Mouse (Mus musculus) heart, postnatal 0 days (tissue): ENCODE results near the gene Msh5.

ENCODE experiments used
- CTCF ChIP-seq: IDR thresholded peaks from 2 replicates; pipeline ENCODE4 v1.5.1; 2016; ENCODE audit warnings: antibody characterized with exemption, control low read depth, low read depth
- EP300 ChIP-seq: IDR thresholded peaks from 2 replicates; pipeline ENCODE4 v1.6.1; 2016; ENCODE audit warnings: antibody characterized with exemption, low read depth

DNA sequence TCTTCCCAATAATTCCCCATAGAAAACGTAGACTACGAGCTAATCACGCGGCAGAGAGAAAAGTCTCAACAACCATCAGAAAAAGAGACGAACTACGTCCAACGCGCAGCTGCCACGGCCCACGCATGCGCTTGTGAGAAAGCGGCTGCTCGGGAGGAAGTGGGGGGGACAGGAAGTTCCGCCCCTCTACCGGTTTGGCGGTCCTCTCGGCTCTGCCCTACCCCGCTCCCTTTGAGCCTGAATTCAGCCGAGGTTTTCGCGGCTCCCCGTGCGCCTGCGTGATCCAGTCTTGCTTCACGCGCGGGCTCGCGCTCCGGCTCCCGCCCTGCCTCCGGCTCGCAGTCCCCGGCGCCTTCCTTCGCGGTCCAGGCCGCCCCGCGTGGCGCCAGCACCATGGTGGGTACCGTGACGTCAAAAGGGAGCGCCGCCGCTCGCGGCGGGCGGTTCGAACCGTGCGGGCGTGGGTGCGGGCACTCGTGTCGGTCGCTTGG is 64.8 kb downstream of the Msh5 start, which contains the start of gene Lsm2:
- peak; percentile 76; the same call in 1 of the 2 replicates for TF ChIP-seq EP300
- TF ChIP-seq CTCF = no peak
